Mouse (Mus musculus): ENCODE results near the gene Tanc1.

DNA sequence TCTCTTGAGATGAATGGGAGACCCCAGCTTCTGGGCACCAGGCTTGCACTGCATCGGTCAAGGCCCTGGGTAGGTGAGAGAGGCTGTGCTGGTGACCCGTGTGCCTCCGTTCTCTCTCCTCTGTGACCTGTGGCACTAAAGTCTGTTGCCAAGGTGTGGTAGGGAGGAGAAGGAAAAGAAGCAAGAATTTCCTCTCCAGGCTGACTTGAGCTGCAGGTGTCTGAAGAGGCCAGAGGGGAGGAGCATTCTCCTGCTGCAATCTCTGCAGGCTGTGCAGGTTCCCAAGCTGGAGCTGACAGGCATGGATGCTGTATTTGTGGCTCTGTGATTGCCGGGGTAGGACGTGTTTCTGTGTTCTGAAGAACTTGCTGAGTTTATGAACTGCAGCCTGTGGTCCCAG, 163.3 kb downstream of the Tanc1 start:
- TF ChIP-seq CTCF (IDR thresholded peaks at IDR 0.05; ENCODE audit: low read depth) (no peak), EP300 (IDR thresholded peaks at IDR 0.05; ENCODE audit: low read depth) (no peak)
